Mouse (Mus musculus) heart, adult 10 weeks (tissue): ENCODE results near the gene 4933434E20Rik. TPM values are rescaled to one million over a fixed set of nuclear protein-coding genes. Genes with fewer than 3 reads are reported as not detected.

Source experiments
- polyA plus RNA-seq: library from polyadenylated mRNA; stranded (reverse); fragments of 350-450 nt; fragmentation: Illumina TruSeq; extraction: RNeasy Lipid Tissue Mini Kit (QIAGEN cat#74804); gene quantifications from one replicate; pipeline ENCODE4 v1.2.3, GENCODE M21; 2014; ENCODE audit warnings: low read depth, low replicate concordance

4933434E20Rik gene
- polyA plus RNA-seq = 93.9 TPM

DNA sequence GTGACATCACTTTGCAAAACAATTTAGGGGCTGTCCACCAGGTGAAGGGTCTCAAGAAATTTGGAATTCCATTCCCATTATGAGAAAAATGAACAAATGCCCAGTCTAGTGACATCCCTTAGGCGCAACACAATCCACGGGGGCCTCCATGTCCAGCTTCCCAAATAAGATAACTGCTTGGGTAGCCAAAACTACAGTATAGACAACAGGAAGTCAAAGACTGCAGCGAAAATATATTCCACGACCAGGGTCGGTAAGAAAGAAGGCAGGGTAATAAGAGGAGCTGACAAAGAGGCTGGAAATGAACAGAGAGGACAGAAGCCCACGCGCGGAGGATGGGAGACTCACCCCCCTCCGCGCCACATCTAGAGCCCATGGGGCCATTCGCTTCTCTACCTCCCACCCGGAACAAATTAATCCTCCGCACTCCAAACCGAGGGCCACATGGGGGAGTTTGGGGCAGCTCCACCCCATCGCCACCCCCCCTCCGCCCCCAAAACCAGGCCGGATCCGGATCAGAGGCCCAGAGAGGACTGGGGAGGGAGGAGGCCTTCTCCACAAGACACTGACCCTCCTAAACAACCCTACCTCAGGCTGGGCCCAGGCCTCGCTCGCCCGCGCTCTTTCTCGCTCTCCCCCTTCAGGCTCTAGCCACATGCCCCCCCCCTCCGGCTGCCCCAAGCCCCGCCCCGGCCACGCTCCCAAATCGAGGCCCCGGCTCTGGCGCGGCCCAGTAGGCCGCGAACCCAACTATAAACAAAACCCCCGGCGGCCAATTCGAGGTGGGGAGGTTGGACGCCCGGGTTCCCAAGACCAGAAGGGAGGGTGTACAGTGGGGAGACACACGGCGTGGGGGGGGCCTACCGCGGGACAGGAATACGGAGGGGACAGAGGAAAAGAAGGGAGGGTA, at the start of gene 4933434E20Rik:
Gene 4933434E20Rik, plus strand, starts transcription at position 196 of the 910 bp plus-strand sequence.

DNA sequence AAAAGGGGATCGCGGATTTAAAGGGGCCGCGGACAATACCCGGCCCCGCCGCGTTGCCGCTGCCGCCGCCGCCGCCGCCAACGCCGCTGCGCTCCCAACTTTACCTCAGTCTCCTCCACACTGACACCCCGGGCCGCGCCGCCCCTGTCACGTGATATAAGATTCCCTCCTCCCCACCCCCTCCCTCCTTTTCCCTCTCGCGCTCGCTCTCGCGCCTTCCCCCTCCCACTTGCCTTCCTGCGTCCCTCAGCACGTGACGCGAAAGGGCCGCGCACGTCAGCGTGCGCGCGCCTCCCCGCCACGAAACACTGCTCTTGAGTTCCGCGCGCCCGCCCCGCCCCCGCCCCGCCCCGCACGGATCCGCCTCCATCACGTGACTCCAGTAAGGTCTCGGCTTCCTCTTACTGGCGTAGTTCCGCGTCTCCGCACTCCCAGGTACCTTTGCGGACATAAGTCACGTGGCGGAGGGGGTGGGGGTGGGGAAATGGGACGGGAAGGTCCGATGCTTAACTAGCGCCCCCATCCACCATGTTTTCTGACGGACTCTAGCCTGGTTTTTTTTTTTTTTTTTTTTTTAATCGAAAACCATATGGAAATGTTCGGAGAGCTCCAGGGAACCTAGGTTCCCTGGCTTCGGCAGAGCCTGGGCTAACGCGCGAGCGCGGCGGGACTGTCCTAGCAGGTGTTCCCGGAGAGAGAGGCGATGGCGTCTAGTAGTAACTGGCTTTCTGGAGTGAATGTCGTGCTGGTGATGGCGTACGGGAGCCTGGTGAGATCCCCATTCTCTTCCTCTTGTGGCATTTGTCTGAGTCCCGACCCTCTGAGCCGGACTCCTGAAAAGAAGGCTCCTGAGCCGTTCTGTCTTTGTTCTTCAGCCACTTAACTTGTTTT, 1.2 kb downstream of the 4933434E20Rik start, which contains the start of gene Ubap2l:
Gene Ubap2l, minus strand, starts transcription at position 278 of the 891 bp plus-strand sequence.

DNA sequence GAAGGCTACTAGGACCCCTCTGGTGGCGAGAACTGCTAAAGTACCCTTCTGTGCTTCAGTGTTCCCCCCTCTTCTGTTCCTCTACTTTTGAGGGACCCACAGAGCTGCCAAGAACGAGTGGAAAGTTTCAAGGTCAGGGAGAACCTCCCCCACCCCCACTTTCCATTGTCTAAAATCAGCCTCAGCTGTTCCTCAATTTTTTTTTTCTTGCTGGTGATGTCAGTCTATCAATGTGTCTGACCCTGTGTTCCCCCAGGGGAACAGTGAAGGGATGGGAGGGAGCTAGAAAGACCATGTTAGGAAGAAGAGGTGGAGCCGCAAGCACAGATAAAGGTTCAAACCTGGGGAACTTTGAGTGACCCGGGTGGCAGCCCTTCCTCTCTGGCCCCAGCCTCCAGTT, 20.9 kb downstream of the 4933434E20Rik start, which contains the start of gene Tpm3:
Gene Tpm3, plus strand, starts transcription at position 356 of the 400 bp plus-strand sequence.

GRCm38 (mm10) chr3:90103938-90104337, 52.5 kb downstream of the 4933434E20Rik start, which contains the start of gene Nup210l:
Gene Nup210l (plus strand): TSS chr3:90104132.

Other genes starting within 250 kb of the 4933434E20Rik start
- gene She, start 220.3 kb upstream of the 4933434E20Rik start, polyA plus RNA-seq = 8.7 TPM
- gene Il6ra, start 138.4 kb upstream of the 4933434E20Rik start, polyA plus RNA-seq = 2.0 TPM
- 15.7 TPM for gene Atp8b2, start 88.1 kb upstream of the 4933434E20Rik start, polyA plus RNA-seq
- gene Hax1, start 52.9 kb upstream of the 4933434E20Rik start, polyA plus RNA-seq = 41.9 TPM
- gene Ubap2l, start 992 bp downstream of the 4933434E20Rik start, polyA plus RNA-seq = 78.7 TPM
- 62.9 TPM for gene Tpm3, start 21.0 kb downstream of the 4933434E20Rik start, polyA plus RNA-seq
- 0.13 TPM for gene Nup210l, start 52.5 kb downstream of the 4933434E20Rik start, polyA plus RNA-seq
- 1,935 TPM for gene Rps27, start 162.0 kb downstream of the 4933434E20Rik start, polyA plus RNA-seq
- gene Rab13, start 162.1 kb downstream of the 4933434E20Rik start, polyA plus RNA-seq = 6.8 TPM
- 71.9 TPM for gene Jtb, start 180.0 kb downstream of the 4933434E20Rik start, polyA plus RNA-seq
- not detected for gene Creb3l4, start 191.9 kb downstream of the 4933434E20Rik start, polyA plus RNA-seq
- gene Slc39a1, start 196.5 kb downstream of the 4933434E20Rik start, polyA plus RNA-seq = 60.2 TPM
- gene Crtc2, start 202.5 kb downstream of the 4933434E20Rik start, polyA plus RNA-seq = 19.2 TPM
- gene Dennd4b, start 213.5 kb downstream of the 4933434E20Rik start, polyA plus RNA-seq = 33.2 TPM
- gene Gatad2b, start 241.5 kb downstream of the 4933434E20Rik start, polyA plus RNA-seq = 14.3 TPM